Mouse (Mus musculus) testis, adult 2 months (tissue): Measurements from ENCODE around the gene Wdr19. TPM values are rescaled to one million over a fixed set of nuclear protein-coding genes. Genes with fewer than 3 reads are reported as not detected.
A peak's percentile ranks its signal among the peaks of the same experiment; 100 is the strongest.

Experiments used
- H3K27ac ChIP-seq: fragments of 200-500 bp; 2 replicates; pipeline ENCODE4 v1.5.1; 2012; ENCODE audit warnings: low read depth, low read length; ENCODE audit not compliant: control insufficient read depth, insufficient read depth
- H3K27me3 ChIP-seq: fragments of 200-500 bp; 2 replicates; pipeline ENCODE4 v1.6.1; 2012; ENCODE audit warnings: mild to moderate bottlenecking, low read length, moderate library complexity; ENCODE audit not compliant: control insufficient read depth, insufficient read depth
- H3K36me3 ChIP-seq: fragments of 200-500 bp; 2 replicates; pipeline ENCODE4 v1.6.1; 2012; ENCODE audit warnings: mild to moderate bottlenecking, low read length; ENCODE audit not compliant: control insufficient read depth, insufficient read depth
- H3K4me1 ChIP-seq: fragments of 200-500 bp; 2 replicates; pipeline ENCODE4 v1.6.1; 2012; ENCODE audit warnings: low read length; ENCODE audit not compliant: control insufficient read depth, insufficient read depth
- H3K4me3 ChIP-seq: fragments of 200-500 bp; 2 replicates; pipeline ENCODE4 v1.5.1; 2012; ENCODE audit warnings: low read depth, mild to moderate bottlenecking, low read length, moderate library complexity, mixed read lengths; ENCODE audit not compliant: control insufficient read depth
- CTCF ChIP-seq: fragments of 200-500 bp; IDR thresholded peaks from 2 replicates; pipeline ENCODE4 v1.5.1; 2012; ENCODE audit warnings: low read depth, mild to moderate bottlenecking, inconsistent platforms, low read length, moderate library complexity; ENCODE audit not compliant: control insufficient read depth, insufficient read depth, insufficient replicate concordance
- POLR2A ChIP-seq: fragments of 200-500 bp; IDR thresholded peaks from 2 replicates; pipeline ENCODE4 v1.6.1; 2012; ENCODE audit warnings: low read depth, mild to moderate bottlenecking, inconsistent platforms, low read length, moderate library complexity; ENCODE audit not compliant: control insufficient read depth
- polyA plus RNA-seq: library from polyadenylated mRNA; depleted of rRNA; stranded (reverse); fragments of >200 nt; gene quantifications from 2 replicates; pipeline ENCODE4 v1.2.3, GENCODE M21; 2012; rRNA removed

The Wdr19 gene
- polyA plus RNA-seq = 19.4 and 20.2 TPM in 2 replicates

- H3K27me3 ChIP-seq = no peaks in the 10 kb centered on the region
- TF ChIP-seq POLR2A (peak; percentile 89), CTCF (no peak)
- H3K36me3 ChIP-seq = no peaks in the 10 kb centered on the region
- peaks cover 2% of the 10 kb centered on the region; the same call in 1 of the 2 replicates for H3K4me1 ChIP-seq
- H3K27ac ChIP-seq = peak within 1 kb of the TSS; percentile 83
- H3K4me3 ChIP-seq = peak within 1 kb of the TSS; percentile 82
These were observed at the start of gene Wdr19 for GRCm38 (mm10) chr5:65199346-65200128. TSS of gene Wdr19 (plus strand) at chr5:65199696.

- Histone ChIP-seq H3K36me3 (no peaks in the 10 kb centered on the region), H3K27ac (no peak overlapping the region), H3K4me1 (peaks cover 4% of the 10 kb centered on the region; the same call in 1 of the 2 replicates), H3K4me3 (no peak overlapping the region), H3K27me3 (no peaks in the 10 kb centered on the region)
- TF ChIP-seq CTCF (no peak), POLR2A (no peak)
These were observed 49.8 kb upstream of the Wdr19 start for GRCm38 (mm10) chr5:65149706-65150105.

GRCm38 (mm10) chr5:65150376-65150955 is 49.0 kb upstream of the Wdr19 start:
- Histone ChIP-seq H3K27ac (no peak overlapping the region), H3K4me1 (peaks cover 4% of the 10 kb centered on the region; the same call in 1 of the 2 replicates), H3K36me3 (no peaks in the 10 kb centered on the region), H3K4me3 (no peak overlapping the region), H3K27me3 (no peaks in the 10 kb centered on the region)
- TF ChIP-seq CTCF (no peak), POLR2A (no peak)

- H3K27me3 ChIP-seq = no peaks in the 10 kb centered on the region
- peaks cover 4% of the 10 kb centered on the region; the same call in 1 of the 2 replicates for H3K4me1 ChIP-seq
- H3K27ac ChIP-seq = no peak overlapping the region
- no peaks in the 10 kb centered on the region for H3K36me3 ChIP-seq
- TF ChIP-seq POLR2A = no peak
- TF ChIP-seq CTCF = no peak
- H3K4me3 ChIP-seq = no peak overlapping the region
These were observed 48.2 kb upstream of the Wdr19 start for GRCm38 (mm10) chr5:65151276-65151675.

- Histone ChIP-seq H3K27ac (no peak overlapping the region), H3K36me3 (no peaks in the 10 kb centered on the region)
These were observed 47.7 kb upstream of the Wdr19 start for GRCm38 (mm10) chr5:65151767-65152166.

GRCm38 (mm10) chr5:65154287-65154686 is 45.2 kb upstream of the Wdr19 start:
- H3K36me3 ChIP-seq = no peaks in the 10 kb centered on the region
- TF ChIP-seq CTCF = no peak
- no peak for TF ChIP-seq POLR2A
- no peak overlapping the region for H3K27ac ChIP-seq
- no peak overlapping the region for H3K4me3 ChIP-seq
- H3K4me1 ChIP-seq = peaks cover 11% of the 10 kb centered on the region
- H3K27me3 ChIP-seq = no peaks in the 10 kb centered on the region

More at GRCm38 (mm10) chr5:65151767-65152166, 47.7 kb upstream of the Wdr19 start:
- Histone ChIP-seq H3K4me1 (peaks cover 4% of the 10 kb centered on the region; the same call in 1 of the 2 replicates), H3K27me3 (no peaks in the 10 kb centered on the region), H3K4me3 (no peak overlapping the region)
- no peak for TF ChIP-seq CTCF

GRCm38 (mm10) chr5:65156853-65157252 is 42.6 kb upstream of the Wdr19 start:
- H3K4me1 ChIP-seq = peaks cover 7% of the 10 kb centered on the region
- no peaks in the 10 kb centered on the region for H3K27me3 ChIP-seq
- no peaks in the 10 kb centered on the region for H3K36me3 ChIP-seq
- TF ChIP-seq CTCF = peak; percentile 92; the same call in 1 of the 2 replicates
- no peak for TF ChIP-seq POLR2A
- no peak overlapping the region for H3K27ac ChIP-seq
- H3K4me3 ChIP-seq = no peak overlapping the region
